Mouse (Mus musculus): ENCODE results near the gene Galk2. TPM values are rescaled to one million over a fixed set of nuclear protein-coding genes. Genes with fewer than 3 reads are reported as not detected.

Galk2 gene
- polyA plus RNA-seq, 1 experiment from 2014 or later, result 9.6 TPM

DNA sequence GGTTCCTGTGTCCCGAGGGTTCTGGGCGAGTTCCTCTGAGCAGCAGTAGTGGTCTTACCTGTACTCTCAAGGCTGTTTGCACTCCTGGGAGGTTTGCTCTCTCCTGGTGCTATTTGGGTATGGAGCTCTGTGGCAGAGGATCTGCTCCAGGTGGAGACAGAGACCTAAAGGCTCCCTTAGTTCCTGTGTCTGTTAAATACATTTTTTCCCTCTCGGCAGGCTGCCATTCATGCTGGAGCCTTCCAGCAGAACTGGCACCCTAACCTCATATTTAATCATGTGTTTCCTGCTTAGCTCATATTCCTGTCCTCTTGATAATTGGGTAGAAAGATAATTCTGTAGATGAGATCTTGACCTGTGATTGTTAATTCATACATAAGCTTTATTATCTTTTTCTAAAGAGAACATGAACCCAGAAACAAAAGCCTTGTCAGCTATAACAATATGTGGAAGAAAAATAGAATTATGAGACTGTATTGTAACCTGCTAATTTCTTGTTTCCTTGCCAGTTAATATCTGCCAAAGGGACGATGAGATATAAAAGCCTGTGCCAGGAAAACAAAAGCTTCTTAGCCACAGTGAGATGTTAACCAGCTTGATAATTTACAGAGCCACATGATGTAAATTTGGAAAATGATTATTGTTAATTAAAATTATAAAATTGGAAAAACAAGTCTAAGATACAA lies 27.1 kb downstream of the Galk2 start:
- H3K27me3 ChIP-seq (ENCODE audit: insufficient read depth, low read length), result no peaks in the 10 kb centered on the region
- DNase-seq (no peak), ATAC-seq (no peak)
- H3K27ac ChIP-seq (ENCODE audit: low read depth), result no peak overlapping the region
- no peaks in the 10 kb centered on the region for H3K36me3 ChIP-seq (replicated peaks; ENCODE audit: insufficient read depth, low read length)
- no peak overlapping the region for H3K4me3 ChIP-seq (ENCODE audit: low read depth, low read length)
- no peaks in the 10 kb centered on the region for H3K9me3 ChIP-seq (ENCODE audit: low read length)
- TF ChIP-seq CTCF (IDR thresholded peaks at IDR 0.05; ENCODE audit: low read depth) (no peak), EP300 (IDR thresholded peaks at IDR 0.05; ENCODE audit: low read depth) (no peak)
- H3K4me2 ChIP-seq (ENCODE audit: low read depth, low read length), result no peak overlapping the region
- H3K4me1 ChIP-seq (ENCODE audit: insufficient read depth), result no peaks in the 10 kb centered on the region
- no peak overlapping the region for H3K9ac ChIP-seq (replicated peaks)
- WGBS (ENCODE audit: insufficient replicate concordance), result 78% methylated on average over 4 of the region's 4 CpGs

DNA sequence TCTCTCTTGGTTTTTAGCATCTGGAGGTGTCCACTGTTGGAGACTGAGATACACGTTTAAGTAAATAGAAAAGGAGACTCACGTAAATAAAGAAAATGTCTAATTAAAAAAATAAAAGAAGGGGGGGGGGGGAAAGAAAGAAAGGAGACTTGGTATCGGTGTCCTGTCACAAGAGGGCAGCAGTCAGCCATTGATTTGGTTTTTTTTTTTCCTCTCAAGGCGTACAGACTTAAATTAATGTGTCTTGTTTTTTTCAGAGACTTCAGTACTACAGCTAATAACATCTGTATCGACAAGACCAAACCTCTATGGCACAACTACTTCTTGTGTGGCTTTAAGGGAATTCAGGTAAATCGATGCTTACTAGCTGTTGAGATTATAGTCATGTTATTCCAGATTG lies 34.2 kb downstream of the Galk2 start:
- TF ChIP-seq EP300 (IDR thresholded peaks at IDR 0.05; ENCODE audit: low read depth), result no peak
- TF ChIP-seq CTCF (IDR thresholded peaks at IDR 0.05; ENCODE audit: low read depth), result peak; percentile 70
- H3K27ac ChIP-seq (ENCODE audit: low read depth), result no peak overlapping the region
- 54% methylated on average over 6 of the region's 6 CpGs for WGBS (ENCODE audit: insufficient replicate concordance)
- H3K27me3 ChIP-seq (ENCODE audit: insufficient read depth, low read length), result no peaks in the 10 kb centered on the region
- ATAC-seq (no peak), DNase-seq (no peak)
- H3K36me3 ChIP-seq (replicated peaks; ENCODE audit: insufficient read depth, low read length), result no peaks in the 10 kb centered on the region; the same call in 1 of the 2 replicates
- H3K4me3 ChIP-seq (ENCODE audit: low read depth, low read length), result no peak overlapping the region
- H3K9me3 ChIP-seq (ENCODE audit: low read length), result no peaks in the 10 kb centered on the region
- no peaks in the 10 kb centered on the region for H3K4me1 ChIP-seq (ENCODE audit: insufficient read depth)
- no peak overlapping the region for H3K9ac ChIP-seq (replicated peaks)
- H3K4me2 ChIP-seq (ENCODE audit: low read depth, low read length), result no peak overlapping the region

DNA sequence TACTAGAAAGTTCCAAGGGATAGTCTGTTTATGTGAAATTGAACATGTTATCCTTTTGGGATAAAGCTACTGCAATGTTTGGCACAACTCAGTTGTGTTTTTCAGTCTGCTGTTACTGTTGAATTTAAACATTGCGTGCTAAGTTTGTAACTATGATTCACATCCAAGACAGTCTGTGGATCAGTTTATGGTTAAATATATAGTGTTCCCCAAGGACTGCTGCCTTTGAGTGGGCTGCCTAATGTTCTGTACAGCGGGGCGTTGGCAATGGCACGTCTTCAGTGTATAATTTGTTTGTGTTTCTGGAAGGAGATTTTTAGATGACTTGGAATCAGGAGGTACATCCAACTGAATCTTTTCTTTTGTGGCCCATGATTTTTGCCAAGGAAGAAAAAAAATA lies 36.2 kb downstream of the Galk2 start:
- ATAC-seq, result no peak
- Histone ChIP-seq H3K4me3 (ENCODE audit: low read depth, low read length) (no peak overlapping the region), H3K27me3 (ENCODE audit: insufficient read depth, low read length) (no peaks in the 10 kb centered on the region), H3K4me2 (ENCODE audit: low read depth, low read length) (no peak overlapping the region), H3K9me3 (ENCODE audit: low read length) (no peaks in the 10 kb centered on the region), H3K4me1 (ENCODE audit: insufficient read depth) (no peaks in the 10 kb centered on the region), H3K36me3 (replicated peaks; ENCODE audit: insufficient read depth, low read length) (no peaks in the 10 kb centered on the region; the same call in 1 of the 2 replicates), H3K27ac (ENCODE audit: low read depth) (no peak overlapping the region), H3K9ac (replicated peaks) (no peak overlapping the region)
- no peak for TF ChIP-seq EP300 (IDR thresholded peaks at IDR 0.05; ENCODE audit: low read depth)
- no peak for TF ChIP-seq CTCF (IDR thresholded peaks at IDR 0.05; ENCODE audit: low read depth)
- no peak for DNase-seq
- 85% methylated on average over 4 of the region's 4 CpGs for WGBS (ENCODE audit: insufficient replicate concordance)

DNA sequence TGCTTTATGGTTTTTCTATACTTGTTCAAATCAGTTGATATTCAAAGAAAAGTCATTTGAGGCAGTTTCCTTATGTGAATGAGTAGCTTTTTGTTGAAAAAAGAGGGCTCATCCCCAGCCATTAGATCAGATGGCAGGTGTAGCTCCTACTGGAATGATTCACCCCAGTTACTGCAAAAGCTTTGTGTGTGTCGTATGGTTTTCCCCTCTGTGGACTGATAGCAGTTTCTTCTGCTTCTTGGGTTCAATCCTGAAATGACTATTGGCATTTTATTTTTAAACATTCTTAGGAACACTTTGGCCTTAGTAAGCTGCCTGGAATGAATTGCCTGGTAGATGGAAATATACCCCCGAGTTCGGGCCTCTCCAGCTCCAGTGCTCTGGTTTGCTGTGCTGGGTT lies 37.4 kb downstream of the Galk2 start:
- H3K36me3 ChIP-seq (replicated peaks; ENCODE audit: insufficient read depth, low read length), result no peaks in the 10 kb centered on the region; the same call in 1 of the 2 replicates
- no peak overlapping the region for H3K4me3 ChIP-seq (ENCODE audit: low read depth, low read length)
- no peak for DNase-seq
- ATAC-seq, result no peak
- peaks cover 9% of the 10 kb centered on the region; the same call in 1 of the 2 replicates for H3K4me1 ChIP-seq (ENCODE audit: insufficient read depth)
- WGBS (ENCODE audit: insufficient replicate concordance), result 76% methylated on average over 3 of the region's 3 CpGs
- H3K9me3 ChIP-seq (ENCODE audit: low read length), result no peaks in the 10 kb centered on the region
- no peaks in the 10 kb centered on the region for H3K27me3 ChIP-seq (ENCODE audit: insufficient read depth, low read length)
- no peak overlapping the region for H3K4me2 ChIP-seq (ENCODE audit: low read depth, low read length)
- TF ChIP-seq CTCF (IDR thresholded peaks at IDR 0.05; ENCODE audit: low read depth) (no peak), EP300 (IDR thresholded peaks at IDR 0.05; ENCODE audit: low read depth) (no peak)
- H3K9ac ChIP-seq (replicated peaks), result no peak overlapping the region
- H3K27ac ChIP-seq (ENCODE audit: low read depth), result no peak overlapping the region

DNA sequence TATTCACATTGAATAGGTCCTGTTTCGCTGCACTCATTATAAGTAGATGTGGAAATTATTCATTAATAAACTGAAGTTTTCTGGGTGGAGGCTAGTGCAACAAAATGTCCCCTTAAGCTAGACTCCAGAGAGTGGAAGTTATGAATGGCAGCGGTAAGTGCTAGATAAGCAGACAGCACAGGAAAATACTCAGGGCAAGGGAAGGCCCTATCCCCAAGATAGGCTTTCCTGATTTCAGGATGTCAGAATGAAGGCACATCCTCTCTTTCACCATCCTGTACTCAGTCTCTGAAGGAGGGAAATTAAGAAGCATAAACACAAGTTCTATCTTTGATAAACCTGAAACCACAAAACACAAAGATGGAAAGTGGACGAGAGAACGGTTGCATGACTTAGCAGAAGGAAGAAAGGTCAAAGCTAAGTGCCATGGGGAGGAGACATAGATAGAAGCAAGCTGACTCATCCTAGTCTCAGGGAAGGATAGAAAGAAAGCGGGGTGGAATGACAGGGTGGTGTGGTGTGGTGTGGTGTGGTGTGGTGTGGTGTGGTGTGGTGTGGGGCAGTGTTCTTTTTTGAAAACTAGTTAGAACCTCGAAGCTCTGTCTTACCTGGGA lies 42.0 kb downstream of the Galk2 start:
- Histone ChIP-seq H3K4me2 (ENCODE audit: low read depth, low read length) (peak overlapping the region; percentile 33), H3K27ac (ENCODE audit: low read depth) (peak overlapping the region; percentile 74), H3K9ac (replicated peaks) (no peak overlapping the region), H3K4me3 (ENCODE audit: low read depth, low read length) (no peak overlapping the region), H3K4me1 (ENCODE audit: insufficient read depth) (peaks cover 11% of the 10 kb centered on the region; the same call in 1 of the 2 replicates), H3K27me3 (ENCODE audit: insufficient read depth, low read length) (no peaks in the 10 kb centered on the region), H3K36me3 (replicated peaks; ENCODE audit: insufficient read depth, low read length) (no peaks in the 10 kb centered on the region; the same call in 1 of the 2 replicates), H3K9me3 (ENCODE audit: low read length) (no peaks in the 10 kb centered on the region)
- 52% methylated on average over 6 of the region's 6 CpGs for WGBS (ENCODE audit: insufficient replicate concordance)
- no peak for TF ChIP-seq CTCF (IDR thresholded peaks at IDR 0.05; ENCODE audit: low read depth)
- TF ChIP-seq EP300 (IDR thresholded peaks at IDR 0.05; ENCODE audit: low read depth), result peak; percentile 69; the same call in 1 of the 2 replicates
- ATAC-seq (peak; percentile 99), DNase-seq (no peak)

DNA sequence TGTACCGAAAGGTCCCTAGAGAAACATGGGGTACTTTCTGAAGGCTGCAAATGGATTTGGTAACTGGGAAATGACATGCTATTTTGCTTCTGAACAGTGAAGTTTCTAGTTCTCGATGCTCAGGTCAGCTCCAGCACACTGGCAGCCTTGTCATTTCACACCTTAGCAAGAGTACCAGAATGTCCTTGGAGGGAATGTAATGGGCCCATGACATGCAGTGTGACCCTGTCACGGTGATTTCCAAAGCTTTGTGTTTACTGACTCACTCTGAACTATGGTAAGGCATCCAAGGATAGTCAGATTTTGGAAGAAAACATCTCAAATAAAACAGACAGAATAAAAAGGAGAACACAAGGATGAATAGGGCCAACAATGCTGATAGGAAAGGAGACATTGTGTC lies 42.5 kb downstream of the Galk2 start:
- no peaks in the 10 kb centered on the region for H3K27me3 ChIP-seq (ENCODE audit: insufficient read depth, low read length)
- WGBS (ENCODE audit: insufficient replicate concordance), result 72% methylated on average over 3 of the region's 3 CpGs
- TF ChIP-seq EP300 (IDR thresholded peaks at IDR 0.05; ENCODE audit: low read depth), result no peak
- no peak for TF ChIP-seq CTCF (IDR thresholded peaks at IDR 0.05; ENCODE audit: low read depth)
- H3K4me2 ChIP-seq (ENCODE audit: low read depth, low read length), result no peak overlapping the region
- H3K4me1 ChIP-seq (ENCODE audit: insufficient read depth), result peaks cover 11% of the 10 kb centered on the region; the same call in 1 of the 2 replicates
- peak overlapping the region; percentile 74 for H3K27ac ChIP-seq (ENCODE audit: low read depth)
- no peaks in the 10 kb centered on the region for H3K9me3 ChIP-seq (ENCODE audit: low read length)
- H3K9ac ChIP-seq (replicated peaks), result no peak overlapping the region
- H3K36me3 ChIP-seq (replicated peaks; ENCODE audit: insufficient read depth, low read length), result no peaks in the 10 kb centered on the region; the same call in 1 of the 2 replicates
- peak; percentile 16 for ATAC-seq
- H3K4me3 ChIP-seq (ENCODE audit: low read depth, low read length), result no peak overlapping the region
- no peak for DNase-seq

Data from liver, postnatal 0 days (tissue).